Mouse (Mus musculus): ENCODE measurements at regions not wholly inside any gene's neighbourhood (a gene's known extent, or its start where the extent isn't known, plus 50 kb on each side); places are given as distances from the start of the nearest gene placed in this dataset.
"Not testable (repeated sequence)": the region's sequence is repeated elsewhere in the genome, so short reads cannot be mapped to it uniquely, and the experiment has no call there.

- Histone ChIP-seq H3K4me2 (no peak overlapping the region), H3K27me3 (no peaks in the 10 kb centered on the region), H3K9me3 (replicated peaks) (no peaks in the 10 kb centered on the region), H3K4me3 (replicated peaks) (no peak overlapping the region), H3K36me3 (no peaks in the 10 kb centered on the region), H3K4me1 (replicated peaks) (no peaks in the 10 kb centered on the region), H3K9ac (no peak overlapping the region), H3K27ac (no peak overlapping the region)
- DNase-seq (no peak), ATAC-seq (ENCODE audit: low read depth) (no peak)
- 58% methylated on average over 7 of the region's 7 CpGs for WGBS (ENCODE audit: insufficient replicate concordance)
These were observed 51.7 kb upstream of the Fam174b start for GRCm38 (mm10) chr7:73688451-73688850.

- H3K27ac ChIP-seq; H3K36me3 ChIP-seq; ATAC-seq (ENCODE audit: low read depth); H3K4me3 ChIP-seq (replicated peaks); DNase-seq; H3K9me3 ChIP-seq (replicated peaks); H3K27me3 ChIP-seq; H3K4me1 ChIP-seq (replicated peaks); H3K9ac ChIP-seq; H3K4me2 ChIP-seq: not testable (repeated sequence)
- 80% methylated on average over 16 of the region's 17 CpGs for WGBS (ENCODE audit: insufficient replicate concordance)
These were observed 53.9 kb upstream of the Fam174b start for GRCm38 (mm10) chr7:73686245-73686644.

- 72% methylated on average over 5 of the region's 5 CpGs for WGBS (ENCODE audit: insufficient replicate concordance)
- Histone ChIP-seq H3K27me3 (no peaks in the 10 kb centered on the region), H3K4me3 (replicated peaks) (no peak overlapping the region), H3K4me2 (no peak overlapping the region), H3K4me1 (replicated peaks) (no peaks in the 10 kb centered on the region), H3K27ac (no peak overlapping the region), H3K9ac (no peak overlapping the region), H3K36me3 (no peaks in the 10 kb centered on the region), H3K9me3 (replicated peaks) (no peaks in the 10 kb centered on the region)
- ATAC-seq (ENCODE audit: low read depth): no peak
- DNase-seq: no peak
These were observed 57.3 kb upstream of the Fam174b start for GRCm38 (mm10) chr7:73682756-73683155.

GRCm38 (mm10) chr7:73670598-73670997 is 69.5 kb upstream of the Fam174b start:
- H3K27me3 ChIP-seq: no peaks in the 10 kb centered on the region
- 32% methylated on average over 4 of the region's 4 CpGs for WGBS (ENCODE audit: insufficient replicate concordance)
- no peak overlapping the region for H3K4me3 ChIP-seq (replicated peaks)
- no peak overlapping the region for H3K4me2 ChIP-seq
- no peak for DNase-seq
- no peaks in the 10 kb centered on the region for H3K36me3 ChIP-seq
- ATAC-seq (ENCODE audit: low read depth): no peak
- H3K4me1 ChIP-seq (replicated peaks): no peaks in the 10 kb centered on the region
- H3K9me3 ChIP-seq (replicated peaks): no peaks in the 10 kb centered on the region
- no peak overlapping the region for H3K27ac ChIP-seq
- no peak overlapping the region for H3K9ac ChIP-seq

- Histone ChIP-seq H3K4me2 (no peak overlapping the region), H3K9ac (no peak overlapping the region), H3K27ac (no peak overlapping the region), H3K9me3 (replicated peaks) (no peaks in the 10 kb centered on the region), H3K4me3 (replicated peaks) (no peak overlapping the region), H3K4me1 (replicated peaks) (no peaks in the 10 kb centered on the region), H3K36me3 (no peaks in the 10 kb centered on the region), H3K27me3 (no peaks in the 10 kb centered on the region)
- no peak for DNase-seq
- 49% methylated on average over 2 of the region's 2 CpGs for WGBS (ENCODE audit: insufficient replicate concordance)
- no peak for ATAC-seq (ENCODE audit: low read depth)
These were observed 71.3 kb upstream of the Fam174b start for GRCm38 (mm10) chr7:73668791-73669190.

GRCm38 (mm10) chr7:73666921-73667675 is 73.0 kb upstream of the Fam174b start:
- Histone ChIP-seq H3K4me2 (no peak overlapping the region), H3K27ac (no peak overlapping the region), H3K4me1 (replicated peaks) (no peaks in the 10 kb centered on the region), H3K9ac (no peak overlapping the region), H3K9me3 (replicated peaks) (no peaks in the 10 kb centered on the region), H3K27me3 (no peaks in the 10 kb centered on the region), H3K4me3 (replicated peaks) (no peak overlapping the region), H3K36me3 (no peaks in the 10 kb centered on the region)
- ATAC-seq (ENCODE audit: low read depth): no peak
- 64% methylated on average over 14 of the region's 14 CpGs for WGBS (ENCODE audit: insufficient replicate concordance)
- DNase-seq: no peak

- H3K36me3 ChIP-seq: no peaks in the 10 kb centered on the region
- no peaks in the 10 kb centered on the region for H3K9me3 ChIP-seq (replicated peaks)
- no peak overlapping the region for H3K27ac ChIP-seq
- no peaks in the 10 kb centered on the region for H3K27me3 ChIP-seq
- H3K4me2 ChIP-seq: no peak overlapping the region
- no peak overlapping the region for H3K4me3 ChIP-seq (replicated peaks)
- DNase-seq (no peak), ATAC-seq (ENCODE audit: low read depth) (no peak)
- H3K4me1 ChIP-seq (replicated peaks): no peaks in the 10 kb centered on the region
- WGBS (ENCODE audit: insufficient replicate concordance): 62% methylated on average over 6 of the region's 6 CpGs
- H3K9ac ChIP-seq: no peak overlapping the region
These were observed 75.1 kb upstream of the Fam174b start for GRCm38 (mm10) chr7:73664962-73665361.

GRCm38 (mm10) chr7:73662536-73662935 is 77.6 kb upstream of the Fam174b start:
- no peak overlapping the region for H3K9ac ChIP-seq
- no peaks in the 10 kb centered on the region for H3K4me1 ChIP-seq (replicated peaks)
- no peak overlapping the region for H3K4me2 ChIP-seq
- H3K4me3 ChIP-seq (replicated peaks): no peak overlapping the region
- ATAC-seq (ENCODE audit: low read depth) (no peak), DNase-seq (no peak)
- H3K9me3 ChIP-seq (replicated peaks): no peaks in the 10 kb centered on the region
- 75% methylated on average over 9 of the region's 9 CpGs for WGBS (ENCODE audit: insufficient replicate concordance)
- no peaks in the 10 kb centered on the region for H3K36me3 ChIP-seq
- H3K27ac ChIP-seq: no peak overlapping the region
- no peaks in the 10 kb centered on the region for H3K27me3 ChIP-seq

- DNase-seq (no peak), ATAC-seq (ENCODE audit: low read depth) (no peak)
- Histone ChIP-seq H3K36me3 (no peaks in the 10 kb centered on the region), H3K9me3 (replicated peaks) (no peaks in the 10 kb centered on the region), H3K4me3 (replicated peaks) (no peak overlapping the region), H3K9ac (no peak overlapping the region), H3K4me1 (replicated peaks) (no peaks in the 10 kb centered on the region), H3K4me2 (no peak overlapping the region), H3K27me3 (no peaks in the 10 kb centered on the region), H3K27ac (no peak overlapping the region)
- 60% methylated on average over 3 of the region's 3 CpGs for WGBS (ENCODE audit: insufficient replicate concordance)
These were observed 78.2 kb upstream of the Fam174b start for GRCm38 (mm10) chr7:73661901-73662300.

- H3K4me3 ChIP-seq (replicated peaks): no peak overlapping the region
- WGBS (ENCODE audit: insufficient replicate concordance): 80% methylated on average over 5 of the region's 5 CpGs
- no peaks in the 10 kb centered on the region for H3K27me3 ChIP-seq
- DNase-seq (no peak), ATAC-seq (ENCODE audit: low read depth) (no peak)
- H3K36me3 ChIP-seq: no peaks in the 10 kb centered on the region
- H3K4me1 ChIP-seq (replicated peaks): no peaks in the 10 kb centered on the region
- no peak overlapping the region for H3K27ac ChIP-seq
- no peak overlapping the region for H3K9ac ChIP-seq
- no peaks in the 10 kb centered on the region for H3K9me3 ChIP-seq (replicated peaks)
- H3K4me2 ChIP-seq: no peak overlapping the region
These were observed 80.6 kb upstream of the Fam174b start for GRCm38 (mm10) chr7:73659551-73659950.

GRCm38 (mm10) chr7:73657283-73657682 is 82.8 kb upstream of the Fam174b start:
- no peak overlapping the region for H3K4me3 ChIP-seq (replicated peaks)
- no peak for ATAC-seq (ENCODE audit: low read depth)
- DNase-seq: no peak

GRCm38 (mm10) chr7:73656424-73656795 is 83.7 kb upstream of the Fam174b start:
- not testable (repeated sequence) for ATAC-seq (ENCODE audit: low read depth)

More at GRCm38 (mm10) chr7:73657283-73657682, 82.8 kb upstream of the Fam174b start:
- H3K36me3 ChIP-seq: no peaks in the 10 kb centered on the region
- 39% methylated on average over 7 of the region's 7 CpGs for WGBS (ENCODE audit: insufficient replicate concordance)
- H3K9me3 ChIP-seq (replicated peaks): no peaks in the 10 kb centered on the region
- no peaks in the 10 kb centered on the region for H3K4me1 ChIP-seq (replicated peaks)
- H3K27me3 ChIP-seq: no peaks in the 10 kb centered on the region
- H3K4me2 ChIP-seq: no peak overlapping the region
- H3K27ac ChIP-seq: no peak overlapping the region
- H3K9ac ChIP-seq: no peak overlapping the region

More at GRCm38 (mm10) chr7:73656424-73656795, 83.7 kb upstream of the Fam174b start:
- 80% methylated on average over 16 of the region's 16 CpGs for WGBS (ENCODE audit: insufficient replicate concordance)
- not testable (repeated sequence) for H3K36me3 ChIP-seq; H3K9ac ChIP-seq; H3K4me2 ChIP-seq; H3K4me1 ChIP-seq (replicated peaks); H3K4me3 ChIP-seq (replicated peaks); H3K9me3 ChIP-seq (replicated peaks); H3K27ac ChIP-seq; DNase-seq; H3K27me3 ChIP-seq

Data from liver, embryonic 13.5 days (tissue).